Comparison of ENCODE assay signal across 8 mouse cellular contexts in the genomic region with DNA sequence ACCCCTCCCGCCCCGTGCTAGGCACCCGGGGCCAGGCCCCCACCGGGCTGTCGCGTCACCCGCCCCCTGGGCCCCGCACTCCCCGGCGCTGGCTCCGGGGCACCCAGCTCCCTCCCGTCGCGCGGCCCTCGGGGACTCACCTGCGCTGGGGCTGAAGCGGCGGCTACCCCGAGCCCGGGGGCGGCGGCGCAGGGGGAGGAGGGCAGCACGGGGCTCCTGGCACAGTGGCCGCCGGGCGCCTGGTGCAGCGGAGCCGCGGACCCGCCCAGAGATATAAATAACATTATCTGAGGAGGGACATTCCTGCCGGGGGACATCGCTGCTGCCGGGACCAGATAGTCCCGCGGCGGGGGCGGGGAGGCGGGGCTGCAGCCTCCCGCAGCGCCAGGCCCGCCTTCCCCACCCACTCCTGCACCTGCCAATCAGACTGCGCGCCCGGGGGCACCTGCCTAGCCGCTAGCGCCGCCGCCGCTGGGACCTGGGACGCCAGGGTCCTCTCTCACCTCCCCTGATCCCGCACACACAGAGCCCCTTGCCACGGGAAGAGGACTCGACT. TPM values are rescaled to one million over a fixed set of nuclear protein-coding genes. Genes with fewer than 3 reads are reported as not detected.
DNase-seq lines count a peak whose midpoint lies in the region; ATAC-seq and TF ChIP-seq lines count a peak whose summit lies in the region.

No protein-coding gene starts in this region.

- no peak for TF ChIP-seq CTCF in bone marrow, adult 2 months (IDR thresholded peaks at IDR 0.05; ENCODE audit: control insufficient read depth, insufficient read depth, low read length)

- H3ac ChIP-seq in myocyte (ENCODE audit: control insufficient read depth, insufficient read length), result no peak overlapping the region

- peak overlapping the region; percentile 82 for H3K4me3 ChIP-seq in bone marrow, adult 2 months (replicated peaks; ENCODE audit: control insufficient read depth, low read depth, low read length)
- peak overlapping the region; percentile 74 for H3K4me3 ChIP-seq in heart, embryonic 12.5 days
- H3K4me3 ChIP-seq in kidney, embryonic 15.5 days (replicated peaks), result peak overlapping the region; percentile 69
- H3K4me3 ChIP-seq in liver, embryonic 12.5 days, result peak overlapping the region; percentile 97
- H3K4me3 ChIP-seq in myocyte, result no peak overlapping the region

- H3K79me2 ChIP-seq in myocyte (ENCODE audit: control insufficient read depth, insufficient read depth), result no peaks in the 10 kb centered on the region

- peak; percentile 49; the same call in 1 of the 2 replicates for TF ChIP-seq POLR2A in bone marrow, adult 2 months (IDR thresholded peaks at IDR 0.05; ENCODE audit: borderline replicate concordance, control insufficient read depth, low read depth, low read length)
- TF ChIP-seq POLR2A in myocyte (IDR thresholded peaks at IDR 0.05; ENCODE audit: insufficient read length, low read depth), result no peak

- peak; percentile 86 for ATAC-seq in erythroblast, adult 5-6 weeks (replicated peaks; ENCODE audit: low FRiP score, poor library complexity, severe bottlenecking)
- ATAC-seq in heart, embryonic 12.5 days (ENCODE audit: insufficient number of reproducible peaks, low FRiP score), result peak; percentile 94
- ATAC-seq in kidney, embryonic 15.5 days (replicated peaks; ENCODE audit: low FRiP score), result peak; percentile 92
- ATAC-seq in liver, embryonic 12.5 days, result peak; percentile 94

- peak overlapping the region; percentile 93 for H3K27ac ChIP-seq in bone marrow, adult 2 months (ENCODE audit: control insufficient read depth, insufficient read depth, low read depth, low read length, poor library complexity)
- H3K27ac ChIP-seq in heart, embryonic 12.5 days (ENCODE audit: poor library complexity, severe bottlenecking), result peak overlapping the region; percentile 67
- no peak overlapping the region for H3K27ac ChIP-seq in kidney, embryonic 15.5 days
- H3K27ac ChIP-seq in liver, embryonic 12.5 days, result peak overlapping the region; percentile 98

- H3K9ac ChIP-seq in heart, embryonic 12.5 days, result peak overlapping the region; percentile 82
- H3K9ac ChIP-seq in kidney, embryonic 15.5 days, result peak overlapping the region; percentile 60
- peak overlapping the region; percentile 99 for H3K9ac ChIP-seq in liver, embryonic 12.5 days

- H3K27me3 ChIP-seq in heart, embryonic 12.5 days (replicated peaks), result peaks cover 27% of the 10 kb centered on the region
- H3K27me3 ChIP-seq in kidney, embryonic 15.5 days, result peaks cover 76% of the 10 kb centered on the region
- peaks cover 51% of the 10 kb centered on the region for H3K27me3 ChIP-seq in liver, embryonic 12.5 days (replicated peaks)
- peaks cover 46% of the 10 kb centered on the region for H3K27me3 ChIP-seq in myocyte (ENCODE audit: control insufficient read depth, insufficient read depth, insufficient read length)

- no peaks in the 10 kb centered on the region for H3K36me3 ChIP-seq in heart, embryonic 12.5 days
- no peaks in the 10 kb centered on the region for H3K36me3 ChIP-seq in kidney, embryonic 15.5 days
- peaks cover 28% of the 10 kb centered on the region for H3K36me3 ChIP-seq in liver, embryonic 12.5 days
- no peaks in the 10 kb centered on the region for H3K36me3 ChIP-seq in myocyte (ENCODE audit: control insufficient read depth, insufficient read depth)

- 1% methylated on average over 53 of the region's 55 CpGs for WGBS in bone marrow, adult 2 months
- under 1% methylated on average over 51 of the region's 55 CpGs for WGBS in heart, embryonic 12.5 days
- WGBS in kidney, embryonic 15.5 days, result 0% methylated on average over 44 of the region's 55 CpGs
- 2% methylated on average over 43 of the region's 55 CpGs for WGBS in liver, embryonic 12.5 days (ENCODE audit: insufficient replicate concordance)

- peak; percentile 75 for DNase-seq in CD4-positive helper T cell, adult 2 months (ENCODE audit: low read depth, low spot score)
- peak; percentile 92 to 94 for DNase-seq in spleen, postnatal 4 days (ENCODE audit: low spot score in 2 of 2)

- no peaks in the 10 kb centered on the region; the same call in 1 of the 2 replicates for H3K4me1 ChIP-seq in bone marrow, adult 2 months (ENCODE audit: control insufficient read depth, insufficient read depth, low read length)
- peaks cover 11% of the 10 kb centered on the region for H3K4me1 ChIP-seq in heart, embryonic 12.5 days (replicated peaks)
- H3K4me1 ChIP-seq in kidney, embryonic 15.5 days, result peaks cover 29% of the 10 kb centered on the region
- H3K4me1 ChIP-seq in liver, embryonic 12.5 days, result peaks cover 63% of the 10 kb centered on the region

- H3K9me3 ChIP-seq in heart, embryonic 12.5 days (replicated peaks), result no peaks in the 10 kb centered on the region
- no peaks in the 10 kb centered on the region for H3K9me3 ChIP-seq in kidney, embryonic 15.5 days (replicated peaks)
- no peaks in the 10 kb centered on the region for H3K9me3 ChIP-seq in liver, embryonic 12.5 days (replicated peaks)

- peak overlapping the region; percentile 92 for H3K4me2 ChIP-seq in heart, embryonic 12.5 days
- H3K4me2 ChIP-seq in kidney, embryonic 15.5 days, result peak overlapping the region; percentile 100
- H3K4me2 ChIP-seq in liver, embryonic 12.5 days, result peak overlapping the region; percentile 97
- H3K4me2 ChIP-seq in myocyte (ENCODE audit: low read depth), result peak overlapping the region; percentile 18

TF ChIP-seq in myocyte, 11 proteins besides CTCF, POLR2A, EP300 and RAD21:
- peak in 1 of 3 experiments; percentile 20 for TF ChIP-seq MYOD1 (IDR thresholded peaks at IDR 0.05; ENCODE audit: control insufficient read depth in 1 of 3, insufficient read length in 2 of 3, low read depth in 2 of 3)
- TF ChIP-seq TCF12 (IDR thresholded peaks at IDR 0.05; ENCODE audit: insufficient read depth, poor library complexity, severe bottlenecking), result no peak

RNA-seq across cellular contexts. Expression of gene Sptb, which starts 0.5 kb away (rescaled TPM):
- polyA plus RNA-seq in bone marrow, adult 2 months (2011; ENCODE audit: insufficient read depth, insufficient read length, low replicate concordance, missing spikeins), result 89.3 and 102 TPM in 2 replicates
- total RNA-seq in erythroblast, adult 5-6 weeks (2015; ENCODE audit: low replicate concordance), result 261 and 284 TPM in 2 replicates
- total RNA-seq in erythroblast, adult 5-6 weeks (2017; ENCODE audit: low replicate concordance), result 799 and 1,028 TPM in 2 replicates
- 13.4 and 13.5 TPM in 2 replicates for polyA plus RNA-seq in heart, embryonic 12.5 days (2016; fragmentation: Nextera tagmentation; extraction: Ambion mirVana)
- polyA plus RNA-seq in kidney, embryonic 15.5 days (2015; fragmentation: Nextera tagmentation; extraction: Ambion mirVana), result 1.1 and 2.1 TPM in 2 replicates
- 83.5 and 94.6 TPM in 2 replicates for polyA plus RNA-seq in liver, embryonic 12.5 days (2016; fragmentation: Nextera tagmentation; extraction: Ambion mirVana)
- polyA plus RNA-seq in myocyte (2012; fragmentation: generic; extraction: Trizol), result 0.42 TPM

RNA-seq across cellular contexts. Expression of gene Churc1, which starts 55.5 kb away (rescaled TPM):
- polyA plus RNA-seq in bone marrow, adult 2 months (2011; ENCODE audit: insufficient read depth, insufficient read length, low replicate concordance, missing spikeins), result 24.8 and 32.2 TPM in 2 replicates
- total RNA-seq in erythroblast, adult 5-6 weeks (2015; ENCODE audit: low replicate concordance), result 2.9 and 30.9 TPM in 2 replicates
- total RNA-seq in erythroblast, adult 5-6 weeks (2017; ENCODE audit: low replicate concordance), result 14.1 and 41.3 TPM in 2 replicates
- polyA plus RNA-seq in heart, embryonic 12.5 days (2016; fragmentation: Nextera tagmentation; extraction: Ambion mirVana), result 124 and 131 TPM in 2 replicates
- polyA plus RNA-seq in kidney, embryonic 15.5 days (2015; fragmentation: Nextera tagmentation; extraction: Ambion mirVana), result 118 and 129 TPM in 2 replicates
- 99.2 and 101 TPM in 2 replicates for polyA plus RNA-seq in liver, embryonic 12.5 days (2016; fragmentation: Nextera tagmentation; extraction: Ambion mirVana)
- 73.6 TPM for polyA plus RNA-seq in myocyte (2012; fragmentation: generic; extraction: Trizol)

RNA-seq across cellular contexts. Expression of gene Fntb, which starts 55.5 kb away (rescaled TPM):
- polyA plus RNA-seq in bone marrow, adult 2 months (2011; ENCODE audit: insufficient read depth, insufficient read length, low replicate concordance, missing spikeins), result 12.5 and 15.7 TPM in 2 replicates
- total RNA-seq in erythroblast, adult 5-6 weeks (2015; ENCODE audit: low replicate concordance), result 45.4 and 161 TPM in 2 replicates
- 23.5 and 48.1 TPM in 2 replicates for total RNA-seq in erythroblast, adult 5-6 weeks (2017; ENCODE audit: low replicate concordance)
- polyA plus RNA-seq in heart, embryonic 12.5 days (2016; fragmentation: Nextera tagmentation; extraction: Ambion mirVana), result 30.9 and 31.7 TPM in 2 replicates
- 37.5 and 43.7 TPM in 2 replicates for polyA plus RNA-seq in kidney, embryonic 15.5 days (2015; fragmentation: Nextera tagmentation; extraction: Ambion mirVana)
- polyA plus RNA-seq in liver, embryonic 12.5 days (2016; fragmentation: Nextera tagmentation; extraction: Ambion mirVana), result 30.7 and 31.3 TPM in 2 replicates
- polyA plus RNA-seq in myocyte (2012; fragmentation: generic; extraction: Trizol), result 23.8 TPM

Comparison
In these comparisons a context has a peak if more than half of its experiments do, and no peak if none do; other contexts are left out.
1. H3K4me2 ChIP-seq: peak in every context shown above with its lines; median percentile 100 in kidney, embryonic 15.5 days; 97 in liver, embryonic 12.5 days; 92 in heart, embryonic 12.5 days; 18 in myocyte.